Mouse (Mus musculus) brain, embryonic 18.5 days (tissue): ENCODE results near the gene Mpv17l2.

Source experiments
- DNase-seq: peaks from one replicate; pipeline ENCODE4 v3.0.0-alpha.2; 2012; ENCODE audit warnings: low read depth, low spot score

Gene Mpv17l2

DNA sequence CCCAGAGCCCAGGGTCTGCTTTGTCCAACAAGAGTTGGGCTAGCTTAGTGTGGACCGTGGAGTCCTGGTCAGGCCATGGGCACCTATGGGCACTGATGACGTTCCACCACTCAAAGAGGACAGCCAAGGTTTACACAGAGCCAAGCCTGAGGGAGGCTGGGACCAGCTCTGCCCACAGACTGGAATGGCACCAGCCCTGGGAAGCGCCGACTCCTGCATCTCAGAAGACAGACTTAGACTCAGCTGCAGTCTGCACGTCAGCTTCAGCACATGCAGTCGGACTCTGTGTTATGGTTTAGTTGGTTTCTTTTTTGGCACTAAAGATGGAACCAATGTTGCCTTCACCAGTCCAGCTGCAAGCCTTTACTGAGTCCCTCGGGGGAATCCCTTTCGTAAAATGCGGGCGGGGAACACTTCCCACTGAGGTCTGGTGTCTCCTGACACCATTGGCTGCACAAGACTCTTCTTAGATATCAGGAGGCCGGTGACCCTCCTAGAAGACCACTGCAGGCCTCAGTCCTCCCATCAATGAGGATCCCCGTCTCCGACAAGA, 10.5 kb downstream of the Mpv17l2 start:
- no peak for DNase-seq

DNA sequence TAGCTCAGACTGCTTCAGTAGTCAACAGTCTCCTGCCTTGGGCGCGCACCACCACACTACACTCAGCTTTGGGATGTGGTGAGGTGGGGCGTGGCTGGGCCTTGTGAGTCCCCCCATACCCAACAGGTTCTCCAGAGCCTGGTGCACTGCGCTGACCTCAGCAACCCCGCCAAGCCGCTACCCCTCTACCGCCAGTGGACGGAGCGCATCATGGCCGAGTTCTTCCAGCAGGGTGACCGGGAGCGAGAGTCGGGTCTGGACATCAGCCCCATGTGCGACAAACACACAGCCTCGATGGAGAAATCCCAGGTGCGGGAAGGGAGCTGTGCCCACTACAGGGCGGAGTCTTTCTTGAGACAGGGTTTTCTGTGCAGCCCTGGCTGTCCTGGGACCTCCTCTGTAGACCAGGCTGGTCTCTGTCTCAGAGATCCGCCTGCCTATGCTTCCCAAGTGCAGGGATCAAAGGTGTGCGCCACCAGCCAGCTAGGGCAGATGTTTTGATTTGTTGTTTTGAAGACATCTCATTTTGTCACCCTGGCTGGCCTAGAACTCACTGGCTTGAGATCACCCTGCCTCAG, 11.6 kb downstream of the Mpv17l2 start:
- no peak for DNase-seq

GRCm38 (mm10) chr8:70748246-70749096, 12.3 kb downstream of the Mpv17l2 start:
- DNase-seq = no peak

DNA sequence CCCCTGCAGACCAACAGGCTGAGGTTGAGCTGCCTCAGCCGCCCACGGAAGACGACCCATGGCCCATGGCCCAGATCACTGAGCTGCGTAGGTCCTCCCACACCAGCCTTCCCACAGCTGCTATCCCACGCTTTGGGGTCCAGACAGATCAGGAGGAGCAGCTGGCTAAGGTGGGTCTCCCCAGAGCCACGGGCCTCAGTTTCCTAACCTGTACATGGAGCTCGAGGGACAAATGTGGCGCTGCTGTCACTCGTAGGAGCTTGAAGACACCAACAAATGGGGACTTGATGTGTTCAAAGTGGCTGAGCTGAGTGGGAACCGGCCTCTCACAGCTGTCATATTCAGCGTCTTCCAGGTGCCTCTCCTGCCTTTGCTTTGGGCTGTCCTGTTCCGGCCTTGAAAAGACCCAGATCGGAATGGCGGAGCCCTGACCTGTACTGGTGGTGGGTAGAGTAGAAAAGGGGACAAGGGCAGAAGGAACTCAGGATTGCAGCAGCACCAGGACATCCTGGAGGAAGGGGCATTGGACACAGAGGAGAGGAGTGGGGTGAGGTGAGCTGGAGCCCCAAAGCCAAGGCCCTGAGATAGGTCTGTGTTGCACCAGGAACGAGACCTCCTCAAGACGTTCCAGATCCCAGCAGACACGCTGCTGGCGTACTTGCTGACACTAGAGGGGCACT, 13.4 kb downstream of the Mpv17l2 start:
- no peak for DNase-seq

DNA sequence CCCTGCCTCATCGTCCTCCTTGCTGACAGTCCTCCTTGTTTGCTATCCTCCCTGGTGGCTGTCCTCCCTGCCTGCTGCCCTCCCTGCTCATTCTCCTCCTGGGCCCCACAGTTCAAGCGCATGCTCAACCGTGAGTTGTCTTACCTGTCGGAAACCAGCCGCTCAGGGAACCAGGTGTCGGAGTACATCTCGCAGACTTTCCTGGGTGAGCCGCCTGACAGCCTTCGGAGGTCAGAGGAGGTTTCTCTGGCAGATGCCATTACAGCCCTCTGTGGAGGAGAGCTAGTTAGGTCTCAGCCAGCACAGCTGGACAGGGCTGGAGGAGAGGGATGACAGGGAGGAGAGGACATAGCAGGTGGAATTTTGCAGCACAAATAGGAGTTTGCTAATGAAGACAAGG, 14.1 kb downstream of the Mpv17l2 start:
- no peak for DNase-seq

- no peak for DNase-seq
These were observed 15.0 kb downstream of the Mpv17l2 start for GRCm38 (mm10) chr8:70745691-70746220.

DNA sequence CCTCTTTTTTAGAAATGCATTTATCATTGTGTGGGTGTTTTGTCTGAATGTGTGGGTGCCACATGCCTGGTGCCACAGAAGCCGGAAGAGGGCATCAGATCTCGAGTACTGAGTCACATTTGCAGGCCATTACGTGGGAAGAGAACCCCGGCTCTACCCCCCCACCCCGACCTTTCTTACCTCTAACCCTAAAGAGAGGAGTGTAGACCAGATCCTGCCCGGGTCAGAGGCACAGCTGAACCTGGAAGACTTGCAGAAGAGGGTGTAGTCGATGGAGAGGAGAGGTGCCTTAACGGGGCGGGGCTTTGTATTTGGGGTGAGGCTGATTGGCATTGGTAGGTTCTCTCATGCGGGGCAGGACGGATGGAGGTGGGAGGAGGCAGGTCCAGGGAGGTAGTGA, 15.9 kb downstream of the Mpv17l2 start:
- no peak for DNase-seq

GRCm38 (mm10) chr8:70743656-70744590, 16.8 kb downstream of the Mpv17l2 start:
- DNase-seq = no peak

- DNase-seq = no peak
These were observed 17.6 kb downstream of the Mpv17l2 start for GRCm38 (mm10) chr8:70742981-70743655.

DNA sequence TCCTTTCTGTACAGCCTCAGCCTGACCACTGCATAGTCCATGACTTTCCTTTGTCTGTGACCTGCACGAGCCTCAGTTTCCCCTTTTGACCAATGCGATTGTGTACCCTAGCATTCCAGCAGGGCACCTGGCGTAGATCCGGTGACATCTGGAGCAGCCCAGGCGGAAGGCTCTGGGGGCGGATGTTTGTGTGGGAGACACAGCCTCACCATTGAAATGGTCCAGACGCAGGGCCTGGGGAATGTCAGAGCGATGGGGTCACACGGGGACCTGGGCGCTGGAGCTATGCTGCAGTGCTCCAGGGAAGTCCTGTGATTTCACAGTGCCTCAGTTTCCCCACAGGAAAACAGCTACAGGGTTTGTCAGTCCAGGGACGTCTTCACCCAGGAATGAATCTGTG, 18.6 kb downstream of the Mpv17l2 start:
- DNase-seq = no peak

DNA sequence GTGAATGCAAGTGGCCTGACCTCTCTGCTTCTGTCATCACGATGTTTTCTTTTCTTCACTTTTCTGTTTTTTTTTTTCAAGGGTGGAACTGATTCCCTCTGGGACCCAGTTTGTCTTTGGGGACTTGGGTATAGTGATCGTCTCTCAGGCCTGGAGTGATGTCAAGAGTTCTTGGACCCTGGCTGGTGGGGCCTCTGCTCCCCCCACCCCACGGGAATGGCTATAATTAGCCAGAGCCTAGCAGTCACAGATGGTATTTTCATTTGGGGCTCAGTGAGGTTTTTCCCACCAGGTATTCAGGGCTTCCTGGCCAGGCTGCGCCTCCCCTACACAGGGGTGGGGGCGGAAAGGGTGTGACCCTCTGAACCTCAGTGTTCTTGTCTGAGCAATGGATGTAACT, 19.1 kb downstream of the Mpv17l2 start:
- no peak for DNase-seq

DNA sequence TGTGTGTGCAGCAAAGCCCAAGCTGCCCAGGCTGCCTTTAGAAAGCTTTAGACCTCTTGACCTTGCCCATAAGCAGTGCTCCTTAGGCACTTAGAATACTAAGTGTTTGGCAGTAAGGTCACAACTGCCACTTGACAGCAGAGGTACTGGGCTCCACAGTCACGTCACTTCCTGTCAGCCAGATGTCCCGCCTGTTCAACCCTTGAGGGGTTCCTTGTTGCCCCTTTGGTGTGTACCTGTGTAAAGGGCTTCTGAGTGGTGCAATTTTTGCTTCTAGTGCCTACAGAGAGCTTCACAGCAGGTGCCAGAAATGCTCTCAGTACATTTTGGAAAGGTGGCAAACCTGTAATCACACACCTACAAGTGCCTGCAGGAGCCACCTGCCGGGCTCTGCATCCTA, 22.5 kb downstream of the Mpv17l2 start:
- no peak for DNase-seq

DNA sequence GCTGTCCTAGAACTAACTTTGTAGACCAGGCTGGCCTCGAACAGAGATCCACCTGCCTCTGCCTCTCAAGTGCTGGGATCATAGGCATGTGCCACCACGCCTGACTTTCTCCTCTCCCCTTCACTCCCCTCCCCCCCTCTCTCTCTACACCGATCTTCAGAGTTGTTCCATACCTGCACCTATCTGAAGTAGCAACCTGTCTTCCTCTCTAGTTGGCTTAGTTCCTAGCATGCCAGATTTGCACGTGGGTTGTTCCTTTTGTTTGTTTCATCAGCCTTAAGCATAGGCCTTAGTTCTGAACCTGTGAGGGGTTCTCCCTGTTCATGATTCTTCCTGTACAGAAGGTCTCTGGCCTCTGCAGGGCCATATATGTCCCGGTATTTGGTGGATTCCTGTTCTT, 23.0 kb downstream of the Mpv17l2 start:
- DNase-seq = no peak

DNA sequence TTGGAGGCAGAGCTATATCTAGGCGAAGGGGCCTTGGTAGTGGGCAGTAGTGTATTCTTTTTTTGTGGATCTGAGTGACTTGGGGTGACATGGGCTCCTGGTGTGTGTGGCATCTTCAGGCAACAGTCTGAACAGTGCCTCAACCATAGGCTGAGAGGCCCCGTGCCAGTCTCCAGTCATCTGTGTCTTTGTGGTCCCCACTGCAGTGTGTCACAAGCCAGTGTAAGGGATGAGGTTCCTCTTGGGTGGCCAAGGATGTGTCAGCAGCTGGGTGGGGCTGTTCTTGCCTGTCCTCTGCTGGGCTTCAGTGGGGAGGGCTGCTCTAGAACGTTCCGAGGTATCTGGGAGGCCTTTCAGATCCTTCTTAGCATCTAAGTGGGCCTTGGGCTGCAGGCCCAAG, 29.8 kb downstream of the Mpv17l2 start:
- DNase-seq = no peak

DNA sequence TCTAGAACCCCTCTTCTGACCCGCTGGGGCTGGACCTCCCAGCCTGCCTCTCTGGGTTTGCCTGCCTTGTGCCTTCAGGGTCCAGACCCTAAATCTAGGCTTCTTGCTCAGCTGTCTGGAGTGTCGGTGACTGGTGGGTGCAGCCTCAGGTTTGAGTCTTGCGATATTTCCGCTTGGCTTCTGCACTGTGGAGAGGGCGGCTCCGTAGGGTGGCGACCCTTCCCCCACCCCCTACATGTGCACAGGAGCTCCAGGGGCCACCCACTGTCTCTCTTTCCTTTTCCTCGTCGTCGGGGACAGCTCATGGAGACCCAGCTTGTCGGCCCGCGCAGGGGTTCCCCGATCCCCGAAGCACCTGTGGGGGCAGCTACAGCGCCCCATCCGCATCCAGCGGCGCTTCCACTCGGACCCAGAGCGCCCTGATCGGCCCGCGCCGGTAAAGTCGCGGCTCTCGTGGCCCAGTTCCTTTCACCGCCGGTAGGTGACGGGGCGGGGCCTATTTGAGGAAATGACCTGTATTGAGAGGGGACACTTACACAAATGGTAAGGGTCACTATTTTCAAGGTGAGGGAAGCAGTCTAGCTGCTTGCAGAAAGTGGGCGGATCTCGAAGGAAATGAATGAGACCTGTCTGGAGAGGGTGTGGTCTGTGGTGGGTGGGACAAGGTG, 30.8 kb downstream of the Mpv17l2 start:
- no peak for DNase-seq

DNA sequence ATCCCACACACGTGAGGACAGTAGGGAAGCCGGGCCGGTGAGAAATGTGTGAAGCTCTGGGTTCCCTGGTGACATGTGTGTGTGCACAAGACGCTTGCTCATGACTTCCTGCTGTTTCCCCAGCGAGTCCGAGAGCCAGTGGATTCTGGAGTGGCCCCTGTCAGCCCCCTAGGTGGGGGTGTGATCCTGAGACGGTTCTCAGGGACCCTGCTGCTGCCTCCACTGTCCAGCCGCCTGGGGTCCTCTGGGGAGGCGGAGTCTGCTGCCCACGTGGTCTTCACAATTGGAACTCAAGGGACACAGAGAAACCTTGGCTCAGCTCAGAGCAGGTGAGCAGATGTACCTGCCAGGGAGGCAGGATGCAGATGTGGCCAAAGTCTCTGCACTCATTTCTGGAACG, 34.0 kb downstream of the Mpv17l2 start:
- DNase-seq = no peak

GRCm38 (mm10) chr8:70725792-70726447, 34.8 kb downstream of the Mpv17l2 start:
- no peak for DNase-seq

GRCm38 (mm10) chr8:70724216-70724615, 36.5 kb downstream of the Mpv17l2 start:
- no peak for DNase-seq

- no peak for DNase-seq
These were observed 37.1 kb downstream of the Mpv17l2 start, which contains the start of gene Pde4c for GRCm38 (mm10) chr8:70723486-70724210. Gene Pde4c, plus strand, starts transcription at chr8:70723720.
